Mouse (Mus musculus): ENCODE data around the gene Srp68.
A peak's percentile ranks its signal among the peaks of the same experiment; 100 is the strongest.

Srp68 gene

DNA sequence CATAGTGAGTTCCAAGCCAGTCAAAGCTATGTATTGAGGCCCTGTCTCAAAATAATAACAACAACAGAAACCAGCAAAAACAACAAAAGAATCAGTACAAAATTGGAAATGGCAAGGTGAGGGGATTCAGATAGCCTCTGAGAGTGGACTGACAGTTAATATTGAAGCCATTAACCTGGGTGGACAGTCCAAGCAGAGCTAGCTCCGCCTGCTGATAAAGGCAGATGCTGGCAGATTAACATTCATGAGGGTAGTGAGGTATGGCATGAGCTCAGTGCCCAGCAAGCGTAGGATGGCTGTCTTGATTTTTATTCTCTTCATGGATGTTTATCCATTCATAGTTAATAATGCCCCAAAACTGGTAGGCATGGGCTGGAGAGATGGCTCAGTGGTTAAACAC, 72.9 kb downstream of the Srp68 start:
- DNase-seq, result no peak

DNA sequence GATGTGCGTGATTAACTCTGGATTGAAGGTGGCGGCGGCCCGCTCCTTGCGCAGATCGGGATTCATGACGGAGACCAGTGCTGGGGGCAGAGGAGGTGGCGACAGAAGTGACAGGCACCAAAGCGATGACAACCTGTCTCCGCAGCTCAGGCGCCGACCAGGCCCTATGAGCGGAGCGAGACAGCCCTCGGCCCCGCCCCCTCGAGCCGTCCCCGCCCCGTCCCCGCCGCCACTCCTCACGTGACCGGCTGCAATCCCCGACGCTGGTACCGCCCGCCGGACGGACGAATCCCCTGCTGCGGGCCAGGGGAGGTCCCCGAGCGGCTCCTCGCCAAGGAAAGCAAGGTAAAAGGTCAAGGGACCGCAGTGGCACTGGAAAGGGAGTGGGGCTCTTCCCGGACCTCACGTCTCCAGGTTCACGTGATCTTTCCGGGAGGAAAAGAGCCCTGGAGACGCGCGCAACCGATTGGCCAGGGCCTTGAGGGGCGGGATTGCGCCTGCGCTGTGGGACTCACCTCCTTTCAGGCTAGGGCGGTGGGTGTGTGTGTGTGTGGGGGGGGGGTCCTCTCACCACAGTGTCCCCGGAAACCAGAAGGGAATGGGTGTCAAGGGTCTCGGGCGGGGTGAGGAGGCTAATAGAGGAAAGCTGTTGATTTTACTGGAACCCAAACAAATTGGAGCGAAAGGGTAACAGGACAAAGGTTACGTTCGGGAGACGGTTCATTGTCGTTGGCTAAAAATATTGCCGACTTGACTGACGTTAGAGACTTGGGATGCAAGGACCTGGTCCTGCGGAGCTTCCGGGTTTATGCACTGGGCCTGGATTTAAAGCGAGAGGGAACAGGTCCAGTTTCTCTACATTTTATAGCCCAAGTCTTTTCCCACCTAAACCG, 75.1 kb downstream of the Srp68 start, which contains the start of the genes Ten1 and Acox1:
Gene Ten1 (plus strand): TSS at position 217 of the 893 bp plus-strand sequence.
Gene Acox1 (minus strand): TSS at position 407 of the 893 bp plus-strand sequence.
- DNase-seq, result peak; percentile 98

DNA sequence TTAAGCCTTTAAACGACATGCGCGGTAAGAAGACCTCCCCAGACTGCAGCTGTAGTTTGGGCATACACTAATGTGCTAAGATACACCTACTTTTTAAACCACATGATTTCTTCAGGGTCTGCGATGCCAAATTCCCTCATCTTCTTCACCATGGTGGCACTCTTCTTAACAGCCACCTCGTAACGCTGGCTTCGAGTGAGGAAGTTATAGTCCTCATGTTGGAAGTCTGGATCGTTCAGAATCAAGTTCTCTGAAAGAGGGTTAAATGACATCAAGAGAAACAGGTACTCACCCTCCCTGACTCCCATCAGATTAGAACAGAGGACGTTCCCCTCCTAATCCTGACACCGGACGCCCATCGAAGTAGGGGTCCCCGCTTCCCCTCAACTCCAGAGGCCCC, 75.9 kb downstream of the Srp68 start:
- DNase-seq, result no peak

DNA sequence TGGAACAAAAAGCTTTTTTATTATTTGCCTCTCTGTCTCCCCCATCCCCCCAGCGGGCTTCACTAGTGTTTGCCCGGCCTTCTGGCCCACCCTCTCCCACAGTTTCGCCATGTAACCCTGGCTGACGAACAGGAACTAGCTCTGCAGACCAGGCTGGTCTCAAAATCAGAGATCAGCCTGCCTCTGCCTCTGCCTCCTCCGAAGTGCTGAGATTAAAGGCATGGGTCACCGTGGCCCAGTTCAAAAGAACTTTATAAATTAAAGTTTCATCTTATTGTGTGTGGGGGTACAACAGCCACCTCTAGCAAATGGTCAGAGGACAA, 76.5 kb downstream of the Srp68 start:
- no peak for DNase-seq

DNA sequence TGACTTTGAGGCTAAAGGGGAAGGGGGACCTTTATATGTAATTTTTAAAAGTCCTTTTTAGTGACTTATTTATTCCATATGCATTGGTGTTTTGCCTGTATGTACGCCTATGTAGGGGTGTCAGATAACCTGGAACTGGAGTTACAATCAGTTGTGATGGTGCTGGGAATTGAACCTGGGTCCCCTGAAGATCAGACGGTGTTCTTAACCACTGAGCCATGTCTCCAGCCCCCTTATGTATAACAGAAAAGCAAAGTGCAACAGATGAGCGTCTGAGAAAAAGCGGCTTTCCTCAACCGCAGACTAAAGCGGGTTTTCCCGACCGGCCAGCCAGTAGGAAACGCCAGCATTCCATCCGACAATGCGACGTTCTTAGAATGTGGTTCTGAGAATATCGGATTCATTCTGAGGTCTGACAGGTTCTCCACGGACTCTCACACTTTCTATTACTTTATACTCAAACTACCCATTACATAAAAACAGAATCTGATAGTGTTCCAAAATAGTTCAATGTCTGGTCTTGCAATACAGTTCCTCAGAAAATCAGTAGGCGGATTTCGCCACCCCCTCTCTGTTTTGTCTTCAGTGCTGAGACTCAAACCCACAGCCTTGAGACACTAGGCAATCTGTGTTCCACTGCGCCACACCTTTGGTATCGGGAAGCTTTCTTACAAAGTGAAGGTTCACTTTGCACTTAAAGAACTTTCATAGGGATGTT, 77.0 kb downstream of the Srp68 start:
- DNase-seq, result no peak

DNA sequence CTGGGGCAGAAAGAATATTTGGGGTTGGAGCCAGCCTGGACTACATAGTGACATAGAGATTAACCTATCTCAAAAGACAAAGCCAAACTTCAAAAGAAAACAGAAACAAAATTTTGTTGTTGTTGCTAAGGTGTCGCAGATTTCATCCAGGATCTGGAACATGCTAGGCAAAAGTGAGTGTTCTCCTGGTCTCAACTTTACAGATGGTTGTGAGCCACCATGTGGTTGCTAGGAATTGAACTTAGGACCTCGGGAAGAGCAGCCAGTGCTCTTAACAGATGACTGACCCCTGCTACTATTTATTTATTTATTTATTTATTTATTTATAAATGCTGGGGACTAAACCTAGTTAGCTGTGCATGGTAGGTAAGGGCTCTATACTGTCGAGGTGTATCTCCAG, 77.7 kb downstream of the Srp68 start:
- no peak for DNase-seq

DNA sequence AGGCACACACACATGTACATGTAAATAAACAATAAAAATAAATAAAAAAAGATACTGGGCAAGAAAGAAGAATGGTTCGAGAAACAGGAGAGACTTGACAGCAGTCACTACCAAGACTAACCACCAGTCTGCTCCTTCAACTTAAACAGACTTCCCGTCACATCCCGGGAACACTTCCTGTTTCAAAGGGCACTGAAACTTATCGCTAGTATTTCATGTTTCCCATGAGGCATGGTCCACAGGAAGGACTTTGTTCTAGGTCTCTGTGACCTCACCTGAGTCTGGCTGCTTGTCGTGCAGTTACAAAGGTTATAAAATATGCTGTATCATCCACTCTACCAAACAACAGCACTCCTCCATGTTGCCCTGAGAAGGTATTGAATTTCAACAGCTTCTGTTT, 78.8 kb downstream of the Srp68 start:
- DNase-seq, result no peak

Data from cerebellum, adult 18-20 months (tissue).